Mouse (Mus musculus) NIH3T3 (cell line): Measurements from ENCODE around the gene Syn2.

Experiments
- DNase-seq: peaks from one replicate; pipeline ENCODE4 v3.0.0-alpha.2; 2012; ENCODE audit warnings: low read depth

Gene Syn2

DNA sequence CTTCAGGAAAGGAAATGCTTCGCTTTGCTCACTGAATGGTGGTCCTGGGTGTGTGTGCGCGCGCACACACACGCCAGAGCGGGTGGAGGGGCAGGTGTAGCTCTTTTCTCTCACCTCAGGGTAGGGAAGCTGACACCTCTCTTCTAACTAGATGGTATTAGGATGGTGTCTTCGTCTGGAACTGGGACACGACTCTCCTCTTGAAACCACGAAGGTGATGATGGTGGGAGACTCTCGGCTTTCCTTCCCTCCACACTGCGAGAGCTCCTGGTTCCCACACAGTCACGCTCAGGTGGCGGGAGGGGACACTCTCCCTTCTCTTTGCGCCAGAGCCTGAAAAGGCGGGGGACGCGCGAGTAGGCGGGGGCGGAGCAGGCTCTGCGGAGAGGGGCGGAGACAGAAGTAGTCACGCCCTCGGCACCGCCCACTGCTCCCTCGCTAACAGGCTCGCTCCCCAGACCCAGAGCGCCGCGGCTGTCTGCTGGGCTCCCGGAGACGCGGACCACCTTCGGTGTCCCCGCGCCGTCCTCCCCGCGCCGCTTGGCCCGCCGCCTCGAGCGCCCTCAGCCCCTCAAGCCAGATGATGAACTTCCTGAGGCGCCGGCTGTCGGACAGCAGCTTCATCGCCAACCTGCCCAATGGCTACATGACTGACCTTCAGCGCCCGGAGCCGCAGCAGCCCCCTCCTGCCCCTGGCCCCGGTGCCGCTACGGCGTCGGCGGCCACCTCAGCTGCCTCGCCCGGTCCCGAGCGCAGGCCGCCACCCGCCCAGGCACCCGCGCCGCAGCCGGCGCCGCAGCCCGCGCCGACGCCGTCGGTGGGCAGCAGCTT is at the start of gene Syn2:
Syn2 (plus strand) TSS at position 402 of the 831 bp plus-strand sequence.
- DNase-seq: no peak

DNA sequence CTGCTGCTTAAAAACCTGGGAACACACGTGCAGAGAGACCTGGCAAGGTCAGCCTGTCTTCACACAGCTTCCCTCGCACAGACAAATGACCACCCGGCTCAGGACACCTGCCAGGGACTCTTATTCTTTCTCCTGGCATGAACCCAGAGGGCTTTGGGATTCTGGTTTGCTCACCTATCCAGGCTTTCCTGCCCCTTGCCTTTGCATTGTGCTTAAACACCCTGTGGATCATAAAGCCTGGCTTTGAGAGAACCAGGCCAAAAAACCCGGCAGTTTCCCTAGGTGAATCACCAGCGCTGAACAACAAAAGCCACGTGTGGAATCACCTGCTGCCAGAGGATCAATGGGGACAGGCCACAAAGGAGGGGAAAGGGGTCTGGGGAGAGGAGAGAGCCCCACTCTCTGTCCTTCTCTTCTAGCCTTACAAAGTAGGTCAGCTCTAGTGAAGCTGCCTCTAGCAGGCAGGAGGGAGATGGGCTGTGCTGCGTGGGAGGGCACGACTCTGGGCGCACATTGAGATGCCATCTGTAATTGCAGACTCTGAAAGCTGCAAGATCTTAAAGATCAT is 49.3 kb upstream of the Syn2 start:
- no peak for DNase-seq

DNA sequence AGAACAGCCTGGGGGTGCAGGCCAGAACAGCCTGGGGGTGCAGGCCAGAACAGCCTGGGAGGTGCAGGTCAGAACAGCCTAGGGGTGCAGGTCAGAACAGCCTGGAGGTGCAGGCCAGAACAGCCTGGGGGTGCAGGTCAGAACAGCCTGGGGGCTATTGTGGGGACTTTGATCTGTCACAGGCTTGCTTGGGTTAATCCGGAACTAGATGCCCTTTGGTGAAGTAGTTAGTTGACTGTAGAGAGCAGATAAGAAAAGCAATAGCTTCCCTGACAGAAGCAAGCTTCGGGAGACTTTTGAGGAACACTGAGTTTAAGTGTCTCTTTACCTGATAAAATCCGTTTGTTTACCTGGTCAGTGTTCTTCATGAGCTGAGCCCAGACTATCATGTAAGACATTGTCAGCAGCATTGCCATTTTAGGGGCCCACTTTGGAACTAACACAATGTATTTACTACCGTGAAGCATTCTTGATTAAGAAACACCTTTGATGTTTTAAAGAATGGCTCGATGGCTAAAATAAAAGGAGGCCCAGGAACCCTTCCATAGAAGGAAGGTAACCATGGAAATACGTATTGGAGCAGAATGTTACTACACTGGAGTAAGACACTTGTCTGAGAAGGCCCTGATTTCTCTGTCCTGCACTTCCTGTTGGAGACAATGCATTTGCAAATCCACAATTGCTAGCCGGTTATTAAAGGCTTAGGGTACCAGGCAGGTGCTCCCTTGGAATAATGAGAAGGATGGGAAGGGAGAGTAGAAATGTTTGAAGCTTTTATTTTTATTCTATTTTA is 46.2 kb upstream of the Syn2 start:
- no peak for DNase-seq

DNA sequence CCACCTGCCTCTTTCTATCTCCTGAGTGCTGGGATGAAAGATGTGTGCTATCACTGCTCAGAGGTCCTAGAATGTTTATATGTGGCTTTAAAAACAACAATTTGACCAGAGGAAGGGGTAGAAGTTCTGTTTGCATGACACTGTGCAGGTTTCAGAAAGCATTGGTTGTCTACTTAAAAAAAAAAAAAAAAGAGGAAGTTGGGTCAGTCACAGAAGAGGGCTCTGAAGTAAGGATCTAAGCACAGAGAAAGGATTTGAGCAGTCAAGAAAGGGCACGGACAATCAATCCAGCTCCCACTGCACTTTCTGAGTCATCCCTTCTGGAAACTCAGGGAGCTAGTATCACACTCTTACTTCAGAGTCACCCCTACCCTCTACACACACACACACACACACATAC is 43.0 kb upstream of the Syn2 start:
- peak; percentile 21 for DNase-seq

DNA sequence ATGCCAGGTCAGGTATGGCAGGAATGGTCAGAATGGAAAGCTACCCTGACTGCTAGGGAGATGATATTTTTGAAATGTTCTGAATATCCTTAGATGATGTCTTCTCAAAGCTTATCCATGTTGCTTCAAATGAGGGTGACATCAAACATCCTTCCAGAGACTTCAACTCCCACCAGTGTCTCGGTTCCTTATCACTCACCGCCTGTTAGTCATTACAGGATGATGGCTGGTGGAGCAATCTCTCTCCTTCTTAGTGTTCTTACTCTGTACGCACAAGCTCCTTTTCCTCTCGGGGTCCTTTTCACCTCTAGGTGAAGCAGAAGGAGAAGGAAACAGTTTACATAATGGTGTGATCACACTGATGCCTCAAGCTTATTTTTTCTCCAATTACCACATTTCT is 32.2 kb upstream of the Syn2 start:
- no peak for DNase-seq

DNA sequence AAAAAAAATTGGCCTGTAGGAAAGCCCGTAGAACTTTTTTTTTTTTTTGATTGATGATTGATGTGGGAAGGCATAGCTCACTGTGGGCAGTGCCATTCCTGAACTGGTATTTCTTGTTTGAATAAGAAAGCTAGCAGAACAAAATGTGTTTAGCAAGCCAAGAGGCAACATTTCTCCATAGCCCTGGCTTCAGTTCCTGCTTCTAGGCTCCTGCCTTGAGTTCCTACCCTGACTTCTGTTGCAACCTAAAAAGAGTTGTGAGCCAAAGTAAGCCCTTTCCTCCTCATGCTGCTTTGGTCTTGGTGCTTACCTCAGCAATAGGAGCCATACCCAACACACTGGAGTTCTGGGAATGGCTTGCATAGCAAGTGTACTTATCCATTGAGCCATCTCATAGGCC is 23.3 kb upstream of the Syn2 start:
- DNase-seq: no peak

DNA sequence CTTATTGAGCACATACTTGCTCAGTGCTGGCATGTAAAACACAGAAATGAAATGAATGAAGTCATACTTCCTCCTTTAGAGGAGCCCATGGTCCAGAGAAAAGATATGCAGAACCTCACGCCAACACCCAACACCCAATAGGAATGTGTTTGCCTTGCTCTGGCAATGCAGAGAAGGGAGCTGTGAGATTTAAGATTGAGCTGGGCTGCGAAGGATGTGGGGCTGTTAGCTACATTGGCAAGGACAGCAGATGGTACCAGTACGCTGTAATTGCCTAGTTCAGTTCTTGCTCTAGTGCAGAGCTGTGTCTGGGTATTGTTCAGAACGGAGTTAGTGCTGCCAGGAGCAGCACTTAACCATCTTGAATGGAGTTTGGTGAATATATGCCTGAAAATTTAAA is 12.5 kb upstream of the Syn2 start:
- DNase-seq: peak; percentile 20

DNA sequence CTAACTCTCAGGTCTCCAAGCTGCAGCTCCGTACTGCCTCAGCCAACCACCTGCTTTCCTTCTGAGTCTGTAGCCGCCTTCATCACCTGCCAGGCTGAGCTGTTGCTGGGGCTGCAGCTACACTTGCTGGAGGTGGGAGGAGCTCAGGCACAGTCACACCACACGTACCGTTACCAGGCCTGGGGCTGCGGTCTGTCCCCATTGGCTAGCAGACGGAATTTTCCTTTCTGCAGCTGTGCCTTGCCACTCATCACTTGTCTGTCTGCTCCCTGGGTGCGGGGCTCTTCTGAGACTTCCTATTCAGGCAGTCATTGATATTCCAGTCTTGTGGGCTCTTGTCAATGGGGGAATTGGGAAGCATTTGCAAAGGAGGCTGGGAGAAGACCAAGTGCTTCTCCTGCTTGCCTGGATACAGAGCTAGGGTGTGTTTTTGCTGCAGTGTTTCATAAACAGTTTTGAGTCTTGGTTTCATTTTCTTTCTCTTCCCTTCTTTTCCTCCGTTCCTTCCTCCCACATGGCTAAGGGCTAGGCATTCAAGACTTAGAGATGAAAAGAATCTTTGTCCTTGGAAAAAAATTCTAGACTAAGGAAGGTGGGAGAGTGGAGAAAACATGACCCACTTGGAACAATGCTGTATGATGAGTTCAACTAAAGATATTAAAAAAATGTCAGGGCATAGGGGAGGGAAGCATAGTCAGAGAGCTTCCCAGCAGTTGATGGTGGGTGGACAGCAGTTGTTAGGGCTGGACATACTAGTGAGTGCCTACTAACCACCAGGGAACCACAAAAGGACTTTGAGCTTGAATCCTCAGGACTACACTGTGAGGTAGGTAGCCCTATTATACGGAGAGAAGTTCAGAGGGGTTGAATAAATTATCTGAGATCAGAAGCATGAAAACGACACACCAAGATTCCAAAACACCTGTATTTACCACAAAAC is 11.2 kb upstream of the Syn2 start:
- peak; percentile 46 for DNase-seq

DNA sequence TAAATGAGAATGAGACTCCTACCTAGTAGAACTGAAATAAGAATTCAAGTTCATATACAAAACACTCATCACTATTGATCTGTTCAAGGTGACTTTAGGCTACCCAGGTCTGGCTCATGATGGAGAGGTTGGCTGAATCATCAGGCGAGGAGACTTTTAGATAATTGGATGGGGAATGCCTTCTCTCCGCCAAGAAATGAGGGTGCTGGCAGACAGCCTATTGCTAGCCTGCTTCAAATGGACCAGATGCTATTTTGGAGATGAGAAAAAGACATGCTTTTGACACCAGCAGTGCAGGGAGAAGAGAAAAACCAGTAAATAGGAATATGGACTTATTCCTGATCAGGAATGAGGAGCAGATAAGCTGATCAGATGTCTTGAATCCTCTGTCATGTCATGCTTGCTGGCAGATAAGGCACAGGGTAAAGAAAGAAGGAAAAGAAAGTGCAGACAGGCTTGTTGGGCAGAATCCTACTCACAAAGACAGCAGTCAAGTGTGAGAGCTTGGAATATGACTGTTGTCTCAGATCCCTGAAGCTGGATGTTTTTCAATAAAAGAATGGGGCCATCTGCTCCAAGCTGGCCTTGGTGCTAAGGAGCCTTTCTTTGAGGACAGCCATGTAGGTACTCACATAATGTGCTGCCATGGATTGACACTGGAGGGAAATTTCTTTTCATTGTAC is 9.9 kb upstream of the Syn2 start:
- peak; percentile 84 for DNase-seq

DNA sequence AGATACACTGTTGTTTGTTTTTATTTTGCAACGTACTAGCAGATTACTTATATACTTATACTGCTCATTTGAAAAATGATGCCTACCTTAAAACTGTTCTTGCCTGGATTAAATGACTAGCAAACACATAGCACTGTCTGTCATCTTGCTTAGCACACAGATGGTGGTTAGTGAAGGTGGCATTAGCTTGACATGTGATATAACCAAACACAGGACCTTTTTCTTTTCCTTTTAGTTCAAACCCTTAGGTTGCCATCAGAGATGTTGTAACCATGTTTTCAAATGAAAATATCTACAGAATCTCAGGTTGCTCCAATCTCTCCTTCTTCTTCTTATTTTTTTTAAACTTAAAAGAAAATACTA is 9.4 kb upstream of the Syn2 start:
- DNase-seq: no peak

DNA sequence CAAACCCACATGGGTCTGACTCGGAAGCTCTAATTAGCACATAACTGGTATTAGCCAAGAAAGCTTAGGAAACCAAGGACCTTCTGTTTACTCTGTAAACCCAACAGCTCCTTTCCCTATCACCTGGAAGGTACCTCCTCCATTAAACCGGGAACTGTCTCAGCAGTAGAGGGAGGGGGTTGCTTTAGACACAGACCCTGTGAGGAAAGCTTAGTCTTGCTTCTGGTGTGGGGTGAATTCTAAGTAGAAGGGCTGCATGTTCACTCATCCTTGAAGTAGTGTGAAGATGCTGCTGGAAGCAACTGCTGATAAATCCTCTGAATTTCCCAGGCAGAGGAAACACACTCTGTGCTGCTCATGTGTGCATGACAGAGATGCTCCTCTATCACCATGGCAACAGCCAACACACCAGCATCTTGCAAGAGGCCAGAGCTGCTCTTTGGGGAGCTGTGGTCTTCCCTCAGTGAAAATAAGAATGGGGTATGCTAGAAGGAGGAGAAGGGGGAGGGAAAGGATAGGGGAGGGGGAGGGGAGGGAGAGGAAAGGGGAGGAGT is 8.4 kb upstream of the Syn2 start:
- peak; percentile 37 for DNase-seq

DNA sequence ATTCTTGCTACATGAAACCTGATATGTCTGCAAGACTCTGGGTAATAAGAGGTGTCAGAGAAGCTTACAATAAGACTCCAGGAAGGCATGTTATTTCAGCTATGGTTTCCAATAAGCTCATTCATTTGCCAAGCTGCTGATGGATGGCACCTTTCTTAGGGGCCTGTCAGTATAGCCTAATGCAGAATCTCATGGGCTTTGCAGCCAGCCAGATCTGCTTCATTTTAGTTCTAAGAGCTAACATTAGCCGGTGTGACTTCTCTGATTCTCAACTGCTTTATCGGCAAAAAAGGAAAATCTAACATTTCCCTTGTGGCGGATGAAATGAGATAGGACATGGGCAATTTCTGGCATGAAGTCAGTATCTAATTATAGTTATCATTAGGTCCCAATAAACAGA is 7.9 kb upstream of the Syn2 start:
- peak; percentile 10 for DNase-seq

DNA sequence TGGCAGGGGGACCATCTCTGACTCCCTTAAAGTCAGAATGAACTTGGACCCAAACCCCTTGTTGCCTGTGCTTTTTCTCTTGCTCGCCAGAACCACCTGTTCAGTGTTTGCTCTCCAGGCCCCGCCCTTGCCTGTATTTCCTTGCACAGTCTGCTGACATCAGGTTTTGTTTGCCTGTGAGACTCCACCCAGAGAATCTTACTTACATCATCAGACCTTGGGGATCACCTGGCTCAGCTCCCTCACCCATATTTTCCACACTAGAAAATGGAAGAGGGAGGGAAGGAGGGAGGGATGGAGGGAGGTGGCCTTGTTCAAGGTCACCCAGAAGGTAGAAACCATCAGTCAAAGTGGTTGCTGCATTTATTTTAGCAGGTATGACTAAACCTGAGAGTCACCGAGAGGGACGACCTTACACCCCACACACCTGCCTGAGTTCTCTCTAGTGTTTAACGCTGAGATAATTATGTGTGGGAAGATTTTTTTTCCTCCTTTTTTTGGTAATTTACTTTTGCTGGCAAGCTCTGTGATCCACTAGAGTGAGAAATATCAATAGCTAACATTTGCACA is 7.4 kb upstream of the Syn2 start:
- DNase-seq: no peak

DNA sequence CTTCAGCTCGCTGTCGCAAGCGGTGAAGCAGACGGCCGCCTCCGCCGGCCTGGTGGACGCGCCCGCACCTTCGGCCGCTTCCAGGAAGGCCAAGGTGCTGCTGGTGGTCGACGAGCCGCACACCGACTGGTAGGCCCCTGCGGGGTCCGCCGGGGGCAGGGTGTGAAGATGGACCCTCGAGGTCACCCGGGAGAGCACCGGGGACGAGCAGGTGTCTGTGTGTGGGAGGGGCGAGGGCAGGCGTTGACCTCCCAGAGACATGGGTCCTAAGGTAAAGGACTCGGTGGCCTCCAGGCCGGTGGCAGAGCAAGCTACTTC is 589 bp downstream of the Syn2 start:
- no peak for DNase-seq

DNA sequence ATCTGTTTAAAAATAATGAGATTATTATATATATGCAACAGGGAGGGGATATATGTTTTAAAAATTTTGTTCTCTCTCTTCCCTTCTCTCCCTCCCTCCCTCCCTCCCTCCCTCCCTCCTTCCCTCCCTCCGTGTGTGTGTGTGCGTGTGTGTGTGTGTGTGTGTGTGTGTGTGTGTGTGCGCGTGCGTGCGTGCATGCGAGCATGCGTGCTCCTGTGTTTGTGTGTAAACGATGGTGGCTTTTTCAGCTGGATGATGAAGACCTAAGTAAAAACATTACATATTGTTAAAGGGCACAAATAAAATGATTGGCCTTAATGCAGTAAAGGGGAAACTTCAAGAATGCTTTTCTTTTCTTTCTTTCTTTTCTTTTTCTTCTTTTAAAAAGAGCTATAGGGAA is 1.5 kb downstream of the Syn2 start:
- no peak for DNase-seq

DNA sequence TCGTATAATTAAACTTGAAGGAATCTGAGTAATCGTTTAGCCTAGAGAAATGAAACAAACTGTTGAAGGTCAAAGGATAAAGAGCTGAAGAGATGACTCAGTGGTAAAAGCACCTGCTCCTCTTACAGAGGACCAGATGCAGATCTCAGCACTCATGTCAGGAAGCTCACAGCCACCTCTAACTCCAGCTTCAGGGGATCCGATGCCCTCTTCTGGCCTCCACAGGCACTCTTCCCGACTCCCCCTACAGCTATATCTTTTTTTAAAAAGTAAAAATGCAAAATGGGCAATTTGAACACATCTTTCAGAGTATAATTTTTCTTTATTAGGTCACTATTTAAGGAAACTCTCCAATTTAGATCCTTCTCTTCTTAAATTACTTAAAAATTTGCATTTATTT is 6.7 kb downstream of the Syn2 start:
- DNase-seq: no peak

DNA sequence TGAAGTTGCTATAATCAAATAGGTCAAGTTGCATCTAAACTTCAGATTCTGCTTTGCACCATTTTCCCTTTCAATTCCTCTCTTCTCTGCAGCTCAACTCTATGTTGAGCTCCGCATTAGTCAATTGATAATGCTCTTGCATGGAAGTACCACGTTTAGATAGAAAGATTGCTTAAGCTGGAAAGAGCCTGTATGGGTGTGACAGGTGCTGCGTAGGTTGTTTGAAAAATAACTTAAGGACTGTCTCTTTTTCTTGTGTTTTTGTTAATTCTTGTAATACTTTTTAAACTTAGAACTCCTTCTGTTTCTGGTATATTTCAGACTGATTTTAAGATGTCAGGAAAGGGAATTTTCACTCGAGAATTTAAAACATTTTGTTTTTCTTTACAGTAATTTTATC is 26.5 kb downstream of the Syn2 start:
- no peak for DNase-seq

DNA sequence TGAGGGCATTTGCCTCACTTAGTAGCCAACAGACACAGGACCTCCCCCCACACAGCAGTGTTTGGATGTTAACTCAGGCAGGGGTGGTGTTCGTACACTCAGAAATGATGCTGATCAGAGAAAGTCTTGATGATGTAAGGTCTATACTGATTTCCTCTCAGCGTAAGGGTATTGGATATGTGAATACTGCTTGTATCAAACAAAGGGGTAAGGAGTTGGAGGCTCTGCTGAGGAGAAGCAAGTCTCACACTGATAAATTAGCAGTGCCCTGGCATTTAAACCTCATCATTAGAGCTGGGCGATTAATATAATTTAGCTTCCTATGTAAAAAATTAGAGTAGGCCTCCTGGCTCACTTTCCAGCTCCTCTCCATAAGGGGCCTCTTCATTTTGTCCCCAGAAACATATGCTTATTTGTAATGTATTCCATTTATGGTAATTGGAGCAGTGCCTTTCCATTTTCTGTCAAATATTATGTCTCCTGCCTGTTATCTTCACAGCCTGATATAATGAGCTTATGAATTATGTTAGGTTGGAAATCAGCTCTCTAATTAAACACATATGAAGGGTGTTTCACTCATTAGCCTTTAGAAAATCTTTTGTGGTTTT is 31.3 kb downstream of the Syn2 start:
- DNase-seq: no peak

DNA sequence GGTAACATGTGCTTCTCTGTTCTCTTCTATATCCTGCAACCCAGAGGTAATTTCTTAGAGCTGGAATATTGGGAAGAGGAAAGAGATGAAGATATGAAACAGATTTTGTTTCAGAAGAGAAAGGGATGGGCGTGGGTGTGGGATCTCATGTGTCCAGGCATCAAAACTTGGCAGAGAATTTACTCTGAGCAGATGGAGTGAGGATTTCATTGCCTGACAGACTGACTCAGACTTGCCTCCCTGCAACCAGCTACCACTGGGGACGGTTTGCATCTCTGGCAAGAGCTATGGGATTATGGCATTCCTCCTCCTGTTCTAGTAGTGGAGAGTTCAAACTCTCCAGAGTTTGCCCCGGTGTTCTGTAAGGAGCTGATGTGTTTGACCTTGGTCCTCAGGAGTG is 34.2 kb downstream of the Syn2 start:
- peak; percentile 74 for DNase-seq

DNA sequence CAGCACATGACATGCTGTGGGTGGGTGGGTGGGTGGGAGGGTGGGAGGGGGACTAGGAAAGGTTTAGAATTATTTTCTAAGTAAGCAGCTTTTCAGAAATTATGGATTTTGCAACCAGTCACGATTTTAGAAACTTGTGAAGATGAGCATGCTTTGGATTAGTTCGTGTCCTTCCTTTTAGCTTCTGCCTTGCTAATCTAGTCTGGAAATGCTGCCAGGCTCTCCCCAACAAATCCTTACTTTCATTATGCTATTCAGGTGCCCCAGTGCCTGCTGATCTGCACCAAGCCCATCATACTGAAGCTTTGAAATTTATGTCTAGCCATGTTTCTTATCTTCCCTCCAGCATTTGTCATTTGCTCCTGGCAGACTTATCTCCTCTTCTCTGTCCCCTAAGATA is 34.8 kb downstream of the Syn2 start:
- DNase-seq: no peak

DNA sequence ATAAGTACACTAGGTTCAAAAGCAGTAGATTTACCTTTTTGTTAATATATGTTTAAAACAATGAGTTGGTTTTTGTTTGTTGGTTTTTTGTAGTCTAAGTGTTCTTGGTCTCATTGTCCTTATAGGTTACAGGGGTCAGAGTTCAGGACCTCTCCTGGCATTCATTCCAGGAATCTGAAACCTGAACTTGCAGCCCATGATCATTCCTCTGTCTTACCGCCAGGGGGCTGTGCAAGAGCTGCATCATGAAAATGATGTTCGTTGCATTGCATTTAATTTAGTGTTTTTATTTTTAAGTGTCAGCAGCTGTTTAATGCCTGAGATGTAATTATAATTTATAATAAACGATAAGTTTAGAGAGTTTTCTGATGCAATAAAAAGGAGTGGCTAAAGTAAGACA is 40.1 kb downstream of the Syn2 start:
- DNase-seq: peak; percentile 70
